Mouse (Mus musculus): ENCODE results near the gene Isca1.
"Not testable (repeated sequence)": the region's sequence is repeated elsewhere in the genome, so short reads cannot be mapped to it uniquely, and the experiment has no call there.

The Isca1 gene

DNA sequence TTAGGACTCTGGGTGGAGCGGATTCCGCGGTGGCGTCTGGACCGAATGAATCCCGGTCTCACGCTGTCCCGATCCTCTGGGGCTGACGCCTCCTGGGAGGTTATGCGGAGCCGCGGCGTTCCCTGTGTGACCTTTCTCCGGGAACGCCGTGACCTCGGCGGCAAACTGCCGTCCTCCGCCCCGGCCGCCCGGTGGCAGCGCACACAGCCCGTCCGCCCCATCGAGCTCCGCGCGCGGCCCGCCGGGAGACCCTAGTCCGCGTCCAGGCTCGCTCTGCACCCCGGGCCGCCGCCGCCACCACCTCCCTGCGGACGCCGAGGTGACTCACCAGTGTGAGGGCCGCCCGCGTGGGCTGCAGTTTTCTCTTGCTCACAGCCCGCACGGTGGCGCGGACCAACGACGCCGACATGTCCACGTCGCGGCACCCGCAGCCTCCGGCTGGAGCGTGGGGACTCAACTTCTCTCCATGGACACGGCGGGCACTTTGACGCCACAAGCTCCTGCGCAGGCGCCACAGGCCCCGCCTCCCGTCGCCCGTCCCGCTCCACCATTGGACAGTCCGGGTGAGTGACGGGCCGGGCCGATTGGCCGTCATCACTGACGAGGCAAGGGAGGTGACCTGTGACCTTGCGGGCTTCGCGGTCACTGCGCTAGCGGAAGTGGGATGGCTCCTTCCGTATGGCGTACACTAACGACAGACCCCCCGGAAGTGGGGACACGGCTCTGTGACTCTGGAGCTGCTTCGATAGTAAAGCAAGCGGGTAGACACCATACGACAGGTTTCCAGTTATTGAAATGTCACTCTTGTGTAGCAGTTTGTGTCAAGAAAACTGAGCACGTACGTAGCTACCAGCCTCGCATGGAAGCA, at the start of gene Isca1:
TSS of gene Isca1 (minus strand) at position 515 of the 868 bp plus-strand sequence.
- in situ Hi-C loops (cut with MboI; ENCODE audit: low pct_unique_long_range_greater_than_20kb in 1 of 2, low sequenced_read_pairs in 2 of 2, unreplicated experiment in 1 of 2) = no loop called here

DNA sequence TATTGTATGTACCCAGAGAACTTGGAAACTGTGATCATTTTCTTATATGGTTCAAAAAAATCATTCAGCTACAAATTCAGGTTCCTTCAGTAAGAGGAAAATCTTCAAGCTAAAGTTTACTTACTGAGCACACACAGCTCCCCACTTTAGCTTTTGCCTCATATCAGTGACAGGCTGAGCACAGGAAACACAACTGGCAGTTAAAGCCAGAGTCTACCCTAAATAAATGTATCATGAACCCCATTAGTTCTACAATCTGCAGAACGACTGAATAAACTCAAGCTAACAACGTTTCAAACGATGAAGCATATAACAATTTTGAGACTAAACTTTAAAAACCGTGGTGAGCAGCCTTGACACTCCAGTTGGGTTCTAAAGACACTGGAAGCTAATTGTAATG, 47.7 kb upstream of the Isca1 start:
- in situ Hi-C loops (cut with MboI; ENCODE audit: low pct_unique_long_range_greater_than_20kb in 1 of 2, low sequenced_read_pairs in 2 of 2, unreplicated experiment in 1 of 2) = no loop called here

DNA sequence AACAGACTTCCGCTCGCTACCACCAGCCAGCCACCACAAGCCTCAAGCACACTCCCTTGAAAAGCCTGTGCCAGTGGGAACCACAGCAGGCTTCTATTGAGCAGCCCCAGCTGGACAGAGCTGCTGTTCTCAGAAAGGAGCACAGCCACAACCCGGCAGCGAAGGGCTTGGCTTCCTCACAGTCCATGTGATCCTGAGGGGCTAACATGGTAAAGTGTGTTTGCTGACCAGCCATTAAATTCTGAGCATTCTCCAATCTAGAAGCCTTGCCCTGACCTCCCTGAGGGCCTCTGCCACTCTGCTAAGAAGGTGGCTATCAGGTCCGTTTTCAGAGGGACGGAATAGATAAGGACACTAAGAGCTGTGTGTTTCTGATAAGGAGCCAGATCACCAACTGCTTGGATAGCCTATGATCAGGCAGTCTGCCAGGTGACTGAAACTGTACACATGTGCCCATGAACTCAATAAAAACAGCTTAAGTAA, 44.5 kb upstream of the Isca1 start:
- in situ Hi-C loops (cut with MboI; ENCODE audit: low pct_unique_long_range_greater_than_20kb in 1 of 2, low sequenced_read_pairs in 2 of 2, unreplicated experiment in 1 of 2) = no loop called here

DNA sequence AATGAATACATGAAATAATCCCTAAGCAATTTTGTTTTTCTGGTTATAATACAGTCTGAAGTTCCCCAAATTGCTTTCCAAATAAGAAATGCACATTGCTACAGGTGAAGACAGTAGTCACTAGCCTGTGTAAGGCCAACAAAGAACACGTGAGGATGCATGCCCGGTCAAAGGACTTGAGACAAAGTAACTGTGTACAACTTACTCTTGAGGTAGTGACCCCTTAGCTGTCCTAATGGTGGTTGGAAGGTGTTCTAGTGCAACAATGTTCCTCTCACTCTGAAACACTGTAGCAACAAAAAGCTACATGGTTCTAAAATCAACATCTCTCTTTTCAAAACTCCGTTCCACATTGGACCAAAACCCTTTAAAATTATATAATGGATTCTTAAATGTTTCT, 42.0 kb upstream of the Isca1 start:
- in situ Hi-C loops (cut with MboI; ENCODE audit: low pct_unique_long_range_greater_than_20kb in 1 of 2, low sequenced_read_pairs in 2 of 2, unreplicated experiment in 1 of 2) = no loop called here

DNA sequence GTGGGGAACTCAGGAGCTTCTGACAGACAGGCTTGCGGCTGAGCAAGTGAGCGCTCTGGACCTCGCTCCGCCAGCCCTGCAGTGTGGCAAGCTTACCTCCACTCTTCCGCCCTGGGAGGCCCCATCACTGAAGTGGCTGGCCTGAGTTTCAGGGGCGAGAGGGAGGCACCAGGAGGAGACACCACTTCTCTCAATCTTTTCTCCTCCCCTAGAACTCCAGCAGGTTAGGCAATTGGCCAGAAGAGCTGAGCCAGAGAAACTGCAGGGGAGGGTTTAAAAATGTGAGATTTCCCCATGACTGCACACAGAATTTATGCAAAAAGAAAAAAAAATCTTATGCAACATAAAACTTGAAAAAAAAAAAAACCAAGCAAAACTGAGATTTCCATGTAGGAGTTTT, 31.4 kb upstream of the Isca1 start:
- in situ Hi-C loops (cut with MboI; ENCODE audit: low pct_unique_long_range_greater_than_20kb in 1 of 2, low sequenced_read_pairs in 2 of 2, unreplicated experiment in 1 of 2) = no loop called here

DNA sequence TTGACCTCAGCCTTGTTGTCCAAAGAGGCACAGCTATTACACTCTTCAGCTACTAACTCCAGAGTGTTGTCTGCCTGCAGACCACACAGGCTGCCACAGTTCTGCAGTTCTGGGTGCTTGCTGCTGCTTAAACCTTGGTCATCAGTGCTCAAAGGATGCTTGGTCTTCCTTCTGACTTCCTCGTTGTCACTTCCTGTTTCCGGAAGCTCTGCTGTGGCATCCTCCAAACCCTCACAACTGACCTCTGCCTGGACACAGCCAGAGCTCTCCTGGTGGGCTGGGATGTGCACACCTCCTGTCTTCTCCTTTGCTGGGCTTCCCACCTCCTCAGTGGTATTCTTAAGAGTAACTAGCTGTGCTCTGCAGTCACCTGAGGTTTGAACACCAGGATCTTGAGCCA, 30.5 kb upstream of the Isca1 start:
- in situ Hi-C loops (cut with MboI; ENCODE audit: low pct_unique_long_range_greater_than_20kb in 1 of 2, low sequenced_read_pairs in 2 of 2, unreplicated experiment in 1 of 2) = no loop called here

DNA sequence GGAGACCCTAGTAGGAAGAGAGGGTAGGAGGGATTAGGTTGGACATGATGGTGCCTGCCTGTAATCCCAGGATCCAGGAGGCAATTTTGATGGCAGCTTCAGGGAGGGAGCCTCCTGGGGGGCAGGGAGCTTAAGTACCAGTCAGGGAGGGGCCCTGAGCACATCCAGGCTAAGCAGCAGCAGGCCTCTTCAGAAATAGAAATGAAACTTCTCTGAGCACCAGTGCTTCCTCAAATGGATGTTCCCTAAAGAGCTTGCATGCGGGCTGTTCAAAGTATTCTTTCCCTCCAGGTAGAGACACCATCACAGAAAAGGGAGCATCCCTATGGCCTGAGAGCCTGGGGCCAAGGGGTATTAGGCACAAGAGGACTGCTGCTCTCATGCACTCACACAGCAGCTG, 28.7 kb upstream of the Isca1 start:
- in situ Hi-C loops (cut with MboI; ENCODE audit: low pct_unique_long_range_greater_than_20kb in 1 of 2, low sequenced_read_pairs in 2 of 2, unreplicated experiment in 1 of 2) = no loop called here

DNA sequence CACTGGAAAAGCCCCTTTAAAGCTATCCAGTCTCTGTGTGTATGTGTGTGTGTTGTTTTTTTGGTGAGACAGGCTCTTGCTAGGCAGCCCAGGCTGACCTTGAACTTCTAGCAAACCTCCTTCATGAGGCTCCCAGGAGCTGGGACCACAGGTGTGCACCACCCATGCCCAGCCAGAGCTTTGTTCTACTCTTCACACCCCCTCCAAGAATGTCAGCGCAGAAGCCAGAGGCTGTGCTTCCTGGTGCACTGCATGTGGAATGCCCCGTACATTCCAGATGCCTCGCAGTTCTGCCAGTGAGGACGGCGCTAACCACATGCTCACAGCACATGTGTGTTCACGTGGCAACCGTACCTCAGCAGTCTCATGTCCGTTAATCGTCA, 26.8 kb upstream of the Isca1 start:
- in situ Hi-C loops (cut with MboI; ENCODE audit: low pct_unique_long_range_greater_than_20kb in 1 of 2, low sequenced_read_pairs in 2 of 2, unreplicated experiment in 1 of 2) = no loop called here

DNA sequence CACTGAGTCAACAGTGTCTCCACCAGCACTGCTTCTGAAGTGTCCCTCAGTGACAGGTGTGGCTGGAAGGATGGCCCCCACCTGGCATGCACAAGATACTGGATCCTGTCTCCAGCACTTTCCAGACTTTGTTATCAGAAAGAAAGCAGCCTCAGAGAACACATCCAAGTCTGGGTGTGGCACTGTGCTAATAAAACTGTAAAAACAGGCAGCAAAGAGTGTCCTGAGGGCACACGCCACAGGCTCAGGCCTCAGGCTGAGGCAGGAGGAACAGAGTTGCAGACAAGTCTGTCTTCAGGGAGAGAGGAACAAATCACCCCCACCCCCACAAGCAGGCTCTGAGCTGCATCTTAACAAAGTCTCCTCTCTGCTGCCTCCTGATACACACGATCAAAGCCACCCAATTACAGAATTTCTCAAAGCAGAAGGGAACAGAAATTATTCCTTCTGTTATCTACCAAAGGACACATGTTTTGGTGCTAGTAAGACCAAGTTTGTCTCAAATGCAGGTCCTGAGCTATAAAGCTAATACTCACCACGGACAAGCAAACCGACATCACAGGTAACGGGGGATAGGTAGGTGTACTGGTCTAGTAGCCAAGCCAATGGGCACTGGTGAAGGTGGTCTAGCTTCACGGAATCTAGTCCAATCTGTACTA, 26.3 kb upstream of the Isca1 start:
- in situ Hi-C loops (cut with MboI; ENCODE audit: low pct_unique_long_range_greater_than_20kb in 1 of 2, low sequenced_read_pairs in 2 of 2, unreplicated experiment in 1 of 2) = no loop called here

DNA sequence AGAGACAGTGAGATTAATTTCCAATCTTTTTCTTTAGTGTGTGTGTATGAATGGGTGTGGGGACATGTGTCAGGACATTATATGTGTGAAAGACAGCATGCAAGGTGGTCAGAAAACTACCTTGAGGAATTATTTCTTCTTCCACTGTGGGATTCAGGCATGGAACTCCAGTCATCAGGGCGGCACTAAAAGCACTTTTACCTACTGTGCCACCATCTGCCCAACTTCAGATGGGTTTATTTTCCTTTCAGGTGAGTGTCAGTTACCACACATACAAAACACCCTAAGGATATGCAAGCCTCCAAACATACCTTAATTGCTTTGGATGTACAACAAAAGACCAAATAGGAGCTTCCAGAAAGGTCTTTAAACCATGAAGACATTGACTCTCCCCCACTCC, 25.2 kb upstream of the Isca1 start:
- in situ Hi-C loops (cut with MboI; ENCODE audit: low pct_unique_long_range_greater_than_20kb in 1 of 2, low sequenced_read_pairs in 2 of 2, unreplicated experiment in 1 of 2) = no loop called here

DNA sequence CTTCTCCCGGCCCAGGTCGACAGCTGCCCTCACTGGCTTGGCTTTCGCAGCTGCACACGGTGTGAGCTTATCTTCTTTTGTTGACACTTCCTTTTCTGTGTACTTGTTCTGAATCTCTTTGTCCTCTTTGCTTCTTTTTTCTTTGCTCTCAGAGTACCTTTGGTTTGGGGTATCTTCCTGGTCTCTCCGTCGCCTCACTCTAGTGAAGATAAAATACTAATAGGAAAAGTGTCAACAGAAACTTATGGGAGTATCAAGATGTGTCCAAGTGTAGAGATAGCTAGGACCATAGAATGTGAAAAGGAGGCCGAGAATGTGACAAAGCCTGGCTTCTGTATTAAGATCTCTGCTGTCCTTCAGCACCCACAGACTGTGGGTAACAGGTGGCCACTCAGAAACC, 12.5 kb upstream of the Isca1 start, which contains the start of gene Gm49354:
TSS of gene Gm49354 (minus strand) at position 101 of the 400 bp plus-strand sequence.
- in situ Hi-C loops (cut with MboI; ENCODE audit: low pct_unique_long_range_greater_than_20kb in 1 of 2, low sequenced_read_pairs in 2 of 2, unreplicated experiment in 1 of 2) = no loop called here

DNA sequence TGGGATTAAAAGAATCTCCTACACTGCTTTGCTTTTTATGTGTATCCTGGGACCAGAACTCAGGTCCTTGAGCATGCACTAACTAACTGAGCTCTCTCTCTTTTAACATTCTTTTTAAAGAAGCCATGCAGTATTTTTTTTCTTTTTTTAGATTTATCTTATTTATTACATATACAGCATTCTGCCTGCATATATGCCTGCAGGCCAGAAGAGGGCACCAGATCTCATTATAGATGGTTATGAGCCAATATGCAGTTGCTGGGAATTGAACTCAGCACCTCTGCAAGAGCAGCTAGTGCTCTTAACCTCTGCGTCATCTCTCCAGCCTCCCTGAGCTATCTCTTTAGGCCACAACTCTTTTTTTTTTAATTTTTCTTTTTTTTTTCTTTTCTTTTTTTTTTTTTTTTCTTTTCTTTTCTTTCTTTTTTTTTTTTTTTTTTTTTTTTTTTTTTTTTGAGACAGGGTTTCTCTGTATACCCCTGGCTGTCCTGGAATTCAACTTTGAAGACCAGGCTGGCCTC, 10.2 kb upstream of the Isca1 start:
- in situ Hi-C loops (cut with MboI; ENCODE audit: low pct_unique_long_range_greater_than_20kb in 1 of 2, low sequenced_read_pairs in 2 of 2, unreplicated experiment in 1 of 2) = not testable (repeated sequence)

DNA sequence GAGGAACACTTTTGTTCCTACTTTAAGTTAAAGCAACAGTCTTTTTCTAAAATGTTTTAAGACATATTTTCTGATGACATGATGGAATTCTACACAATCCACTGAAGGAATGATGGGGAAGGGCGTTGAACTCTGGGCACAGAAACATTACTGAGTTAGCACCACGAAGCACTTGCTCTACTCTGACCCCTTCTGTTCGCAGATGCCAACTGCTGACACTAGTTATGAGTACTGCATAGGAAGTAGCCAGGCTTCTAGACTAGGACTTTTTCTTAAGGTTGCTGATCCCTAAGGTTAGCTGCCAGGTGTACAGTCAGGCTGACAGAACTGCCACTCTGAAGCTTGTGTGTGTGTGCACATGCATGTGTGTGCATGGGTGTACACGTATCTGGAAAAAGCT, 9.6 kb upstream of the Isca1 start:
- in situ Hi-C loops (cut with MboI; ENCODE audit: low pct_unique_long_range_greater_than_20kb in 1 of 2, low sequenced_read_pairs in 2 of 2, unreplicated experiment in 1 of 2) = no loop called here

DNA sequence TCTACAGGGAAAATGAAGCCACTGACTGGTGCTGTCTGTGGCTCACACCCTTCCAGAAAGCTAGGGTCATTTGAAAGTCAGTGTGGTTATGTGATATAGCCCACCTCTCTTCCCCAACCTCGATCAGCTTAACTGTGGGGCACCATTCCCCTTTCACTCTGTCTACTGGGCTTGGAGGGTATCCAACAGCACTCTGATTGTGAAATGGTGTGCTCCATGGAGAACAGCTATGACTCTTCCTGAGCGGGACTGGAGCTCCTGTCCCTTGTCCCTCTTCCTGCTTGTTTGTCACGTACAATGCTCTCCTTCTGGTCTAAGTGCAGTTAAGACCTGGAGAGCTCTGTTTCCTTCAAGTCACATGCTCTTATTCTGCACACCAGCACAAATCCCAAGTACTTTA, 5.6 kb upstream of the Isca1 start:
- in situ Hi-C loops (cut with MboI; ENCODE audit: low pct_unique_long_range_greater_than_20kb in 1 of 2, low sequenced_read_pairs in 2 of 2, unreplicated experiment in 1 of 2) = no loop called here

DNA sequence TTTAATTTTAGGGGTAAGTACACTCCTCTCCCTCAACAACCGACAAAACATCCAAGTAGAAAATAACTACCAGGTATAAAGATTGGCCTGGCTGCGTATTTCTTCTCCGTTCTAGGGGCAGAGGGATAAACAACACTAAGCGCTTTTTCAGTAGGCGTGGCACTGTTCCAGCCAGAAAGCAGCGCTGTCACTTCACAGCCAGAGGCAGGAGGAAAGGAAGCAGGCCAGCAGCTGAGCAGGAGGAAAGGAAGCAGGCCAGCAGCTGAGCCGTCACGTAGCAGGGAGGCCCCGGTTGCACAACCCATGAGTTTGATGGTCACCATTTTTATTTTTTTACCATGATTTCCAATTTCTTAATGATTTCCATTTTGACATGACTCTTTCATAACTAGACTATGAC, 1.6 kb upstream of the Isca1 start:
- in situ Hi-C loops (cut with MboI; ENCODE audit: low pct_unique_long_range_greater_than_20kb in 1 of 2, low sequenced_read_pairs in 2 of 2, unreplicated experiment in 1 of 2) = no loop called here

DNA sequence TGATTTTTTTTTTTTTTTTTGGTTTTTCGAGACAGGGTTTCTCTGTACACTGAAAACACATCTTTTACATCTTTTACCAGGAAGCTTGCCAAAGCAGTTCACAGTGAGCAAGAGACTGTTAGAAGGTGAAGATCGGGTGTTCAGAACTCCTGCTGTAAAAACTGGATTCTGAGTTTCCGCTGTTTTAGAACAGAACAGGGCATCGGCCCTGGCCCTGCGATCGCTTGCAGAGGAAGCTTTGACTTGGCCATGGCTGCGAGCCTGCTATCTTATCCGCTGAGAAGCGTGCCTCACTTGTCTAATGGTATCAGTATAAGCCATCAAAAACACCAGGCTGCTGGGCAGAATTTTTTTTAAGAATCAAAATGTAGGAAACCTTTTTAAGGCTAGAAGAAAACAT, 1.2 kb upstream of the Isca1 start:
- in situ Hi-C loops (cut with MboI; ENCODE audit: low pct_unique_long_range_greater_than_20kb in 1 of 2, low sequenced_read_pairs in 2 of 2, unreplicated experiment in 1 of 2) = no loop called here

DNA sequence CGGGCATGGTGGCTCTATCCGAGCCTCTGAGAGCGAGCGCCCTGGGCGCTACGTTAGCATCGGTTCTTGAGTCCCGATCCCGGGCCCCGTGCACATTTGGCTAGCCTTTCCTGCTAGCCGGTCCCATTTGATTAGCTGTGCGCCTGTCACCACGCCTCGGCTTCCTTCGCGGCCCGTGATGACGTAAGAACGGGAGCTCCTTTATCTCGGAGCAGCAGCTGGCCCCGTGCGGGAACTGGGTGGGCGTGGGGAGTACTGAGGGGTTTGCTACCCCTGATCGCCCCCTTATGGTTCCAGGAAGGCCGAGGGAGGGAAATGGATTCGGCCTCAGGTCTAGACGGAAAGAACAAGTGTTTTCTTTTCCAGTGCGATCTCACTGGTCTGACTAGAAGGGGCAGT, 553 bp upstream of the Isca1 start:
- in situ Hi-C loops (cut with MboI; ENCODE audit: low pct_unique_long_range_greater_than_20kb in 1 of 2, low sequenced_read_pairs in 2 of 2, unreplicated experiment in 1 of 2) = no loop called here

DNA sequence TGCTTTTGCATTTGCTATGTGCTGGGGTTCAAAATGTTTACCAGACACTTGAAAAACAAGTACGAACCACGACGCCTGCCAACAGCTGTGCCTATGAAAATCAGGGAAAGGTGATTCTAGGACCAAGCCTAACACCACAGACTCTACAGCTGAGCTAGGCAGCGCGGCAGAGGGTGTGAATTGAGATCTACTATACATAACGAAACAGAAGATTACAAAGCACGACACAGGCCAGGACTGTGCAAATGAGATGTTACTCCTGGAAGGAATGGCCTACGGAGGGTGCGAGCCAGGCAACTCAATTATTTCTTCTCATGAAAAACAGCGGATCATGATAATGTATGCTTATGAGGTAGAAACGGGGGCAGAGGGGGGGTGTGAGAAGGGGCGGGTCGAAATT, 1.1 kb downstream of the Isca1 start:
- in situ Hi-C loops (cut with MboI; ENCODE audit: low pct_unique_long_range_greater_than_20kb in 1 of 2, low sequenced_read_pairs in 2 of 2, unreplicated experiment in 1 of 2) = no loop called here

DNA sequence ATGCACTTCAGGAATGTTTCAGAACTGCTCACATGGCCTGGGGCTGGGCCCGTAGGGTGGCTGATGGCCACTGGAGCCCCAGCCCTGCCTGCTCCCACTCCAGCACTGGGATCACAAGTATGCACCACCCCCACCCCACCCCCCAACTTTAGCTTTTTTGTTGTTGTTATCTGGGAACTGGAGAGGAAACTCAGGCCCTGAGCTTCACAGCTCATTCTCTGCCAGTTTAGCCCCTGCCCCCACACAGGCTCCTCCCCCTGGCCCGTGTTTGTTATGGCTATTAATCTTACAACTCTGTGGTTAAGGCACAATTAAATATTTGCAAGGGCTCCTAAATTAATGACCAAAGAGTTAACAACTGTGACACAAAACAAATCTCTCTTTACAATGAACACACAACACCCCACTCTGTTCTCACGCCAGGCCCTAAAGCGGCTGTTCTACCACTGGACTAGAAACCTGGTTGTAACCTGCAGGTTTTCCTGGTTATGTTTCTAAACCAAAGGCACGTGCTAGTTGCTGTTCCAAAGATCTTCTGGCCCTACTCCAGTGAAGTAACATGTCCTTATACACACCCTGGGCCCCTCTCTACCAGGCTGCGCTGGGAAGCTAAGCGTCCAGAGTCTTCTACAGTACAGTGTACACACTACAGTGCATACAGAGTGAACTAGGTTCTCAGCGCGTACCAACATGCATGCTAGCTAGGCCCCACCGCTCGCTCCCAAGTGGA, 2.7 kb downstream of the Isca1 start:
- in situ Hi-C loops (cut with MboI; ENCODE audit: low pct_unique_long_range_greater_than_20kb in 1 of 2, low sequenced_read_pairs in 2 of 2, unreplicated experiment in 1 of 2) = no loop called here
